Mouse (Mus musculus) embryonic facial prominence, embryonic 13.5 days (tissue): ENCODE results near the gene Ubb. TPM values are rescaled to one million over a fixed set of nuclear protein-coding genes. Genes with fewer than 3 reads are reported as not detected.

Experiments
- ATAC-seq: fragments of 200-750 bp; cut with Nextera tagmentation; 2 replicates; pipeline ENCODE4 v1.8.0; 2017; ENCODE audit warnings: low read depth; ENCODE audit not compliant: insufficient number of reproducible peaks, insufficient read depth, low FRiP score, low TSS enrichment
- H3K27ac ChIP-seq: fragments of 300-500 bp; sonication (generic); 2 replicates; pipeline ENCODE4 v1.5.1; 2015; ENCODE audit warnings: moderate library complexity, mild to moderate bottlenecking, inconsistent platforms
- H3K27me3 ChIP-seq: fragments of 300-500 bp; sonication (generic); 2 replicates; pipeline ENCODE4 v1.6.1; 2015; ENCODE audit warnings: mild to moderate bottlenecking, inconsistent platforms
- H3K36me3 ChIP-seq: fragments of 300-500 bp; sonication (generic); 2 replicates; pipeline ENCODE4 v1.6.1; 2015; ENCODE audit warnings: mild to moderate bottlenecking, inconsistent platforms
- H3K4me1 ChIP-seq: fragments of 300-500 bp; sonication (generic); 2 replicates; pipeline ENCODE4 v1.6.1; 2015; ENCODE audit warnings: inconsistent platforms
- H3K4me2 ChIP-seq: fragments of 300-500 bp; sonication (generic); 2 replicates; pipeline ENCODE4 v1.6.1; 2015; ENCODE audit warnings: moderate library complexity, mild to moderate bottlenecking, inconsistent platforms
- H3K4me3 ChIP-seq: fragments of 300-500 bp; sonication (generic); 2 replicates; pipeline ENCODE4 v1.5.1; 2015; ENCODE audit warnings: mild to moderate bottlenecking, inconsistent platforms
- H3K9ac ChIP-seq: fragments of 300-500 bp; sonication (generic); 2 replicates; pipeline ENCODE4 v1.6.1; 2015; ENCODE audit warnings: mild to moderate bottlenecking, inconsistent platforms
- H3K9me3 ChIP-seq: fragments of 300-500 bp; sonication (generic); 2 replicates; pipeline ENCODE4 v1.6.1; 2016; ENCODE audit warnings: inconsistent platforms
- WGBS: fragments of 180-500 bp; shearing (Covaris S2); methylation state at CpG from one replicate; pipeline ENCODE4 v1.1.7; 2015; ENCODE audit warnings: mixed read lengths; 5-methylcytosine and 5-hydroxymethylcytosine counted together
- polyA plus RNA-seq: library from polyadenylated mRNA; unstranded; fragments of >200 nt; fragmentation: Nextera tagmentation; extraction: Ambion mirVana; gene quantifications from 2 replicates; pipeline ENCODE4 v1.2.1, GENCODE M21; 2015

Gene Ubb
- polyA plus RNA-seq, 1 experiment from 2014 or later, result 3,547 TPM

GRCm38 (mm10) chr11:62565747-62566146 lies 14.8 kb downstream of the Ubb start:
- Histone ChIP-seq H3K4me3 (no peak overlapping the region), H3K9ac (no peak overlapping the region), H3K27ac (no peak overlapping the region), H3K36me3 (no peaks in the 10 kb centered on the region), H3K4me1 (no peaks in the 10 kb centered on the region), H3K27me3 (no peaks in the 10 kb centered on the region), H3K4me2 (no peak overlapping the region), H3K9me3 (no peaks in the 10 kb centered on the region)
- ATAC-seq, result no peak
- WGBS, result 57% methylated on average over 7 of the region's 7 CpGs

DNA sequence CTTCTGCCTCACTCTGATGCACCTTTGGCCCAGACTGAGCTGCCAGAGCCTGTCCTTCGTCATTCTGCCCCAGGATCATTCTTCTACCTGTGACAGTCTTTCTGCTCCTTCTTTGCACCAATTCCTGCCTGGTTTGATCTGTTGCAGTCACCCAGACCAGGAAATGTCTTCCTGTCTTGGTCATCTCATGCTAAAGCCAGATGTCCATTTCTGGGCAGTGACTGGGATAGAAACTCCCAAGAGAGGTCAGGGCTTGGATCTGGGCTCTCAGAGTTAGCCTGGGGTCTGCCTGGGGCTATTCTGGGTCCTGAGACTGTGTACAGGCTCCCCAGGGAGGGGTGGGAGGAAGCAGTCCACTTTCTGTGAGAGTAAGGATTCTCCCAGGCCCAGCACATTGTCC lies 15.2 kb downstream of the Ubb start:
- no peak overlapping the region for H3K27ac ChIP-seq
- no peaks in the 10 kb centered on the region for H3K9me3 ChIP-seq
- H3K4me1 ChIP-seq, result no peaks in the 10 kb centered on the region
- no peaks in the 10 kb centered on the region for H3K27me3 ChIP-seq
- no peak for ATAC-seq
- H3K9ac ChIP-seq, result no peak overlapping the region
- 44% methylated on average over 1 of the region's 1 CpGs for WGBS
- no peak overlapping the region for H3K4me2 ChIP-seq
- H3K4me3 ChIP-seq, result no peak overlapping the region
- no peaks in the 10 kb centered on the region for H3K36me3 ChIP-seq

GRCm38 (mm10) chr11:62568300-62568699 lies 17.3 kb downstream of the Ubb start:
- ATAC-seq, result no peak
- Histone ChIP-seq H3K4me1 (no peaks in the 10 kb centered on the region), H3K9me3 (no peaks in the 10 kb centered on the region), H3K27me3 (no peaks in the 10 kb centered on the region), H3K9ac (no peak overlapping the region), H3K4me2 (no peak overlapping the region), H3K27ac (no peak overlapping the region), H3K4me3 (no peak overlapping the region), H3K36me3 (no peaks in the 10 kb centered on the region)
- 64% methylated on average over 3 of the region's 3 CpGs for WGBS

GRCm38 (mm10) chr11:62573959-62574702 lies 23.2 kb downstream of the Ubb start, which contains the start of gene Trpv2:
Gene Trpv2, plus strand, starts transcription at chr11:62574486.
- no peak for ATAC-seq
- peak within 1 kb of the TSS; percentile 70; the same call in 1 of the 2 replicates for H3K9ac ChIP-seq
- H3K36me3 ChIP-seq, result no peaks in the 10 kb centered on the region
- 74% methylated on average over 6 of the region's 6 CpGs for WGBS
- H3K27me3 ChIP-seq, result peaks cover 9% of the 10 kb centered on the region; the same call in 1 of the 2 replicates
- H3K27ac ChIP-seq, result no peak within 1 kb of the TSS
- peaks cover 14% of the 10 kb centered on the region for H3K4me1 ChIP-seq
- H3K4me3 ChIP-seq, result peak within 1 kb of the TSS; percentile 50
- H3K9me3 ChIP-seq, result no peaks in the 10 kb centered on the region
- peak within 1 kb of the TSS; percentile 92 for H3K4me2 ChIP-seq

GRCm38 (mm10) chr11:62574703-62575085 lies 23.7 kb downstream of the Ubb start:
- H3K27me3 ChIP-seq, result peaks cover 9% of the 10 kb centered on the region; the same call in 1 of the 2 replicates
- no peaks in the 10 kb centered on the region for H3K36me3 ChIP-seq
- H3K4me2 ChIP-seq, result no peak overlapping the region
- no peak overlapping the region for H3K4me3 ChIP-seq
- no peak overlapping the region for H3K9ac ChIP-seq
- peaks cover 14% of the 10 kb centered on the region for H3K4me1 ChIP-seq
- no peaks in the 10 kb centered on the region for H3K9me3 ChIP-seq
- no peak overlapping the region for H3K27ac ChIP-seq
- no peak for ATAC-seq
- 80% methylated on average over 4 of the region's 4 CpGs for WGBS

DNA sequence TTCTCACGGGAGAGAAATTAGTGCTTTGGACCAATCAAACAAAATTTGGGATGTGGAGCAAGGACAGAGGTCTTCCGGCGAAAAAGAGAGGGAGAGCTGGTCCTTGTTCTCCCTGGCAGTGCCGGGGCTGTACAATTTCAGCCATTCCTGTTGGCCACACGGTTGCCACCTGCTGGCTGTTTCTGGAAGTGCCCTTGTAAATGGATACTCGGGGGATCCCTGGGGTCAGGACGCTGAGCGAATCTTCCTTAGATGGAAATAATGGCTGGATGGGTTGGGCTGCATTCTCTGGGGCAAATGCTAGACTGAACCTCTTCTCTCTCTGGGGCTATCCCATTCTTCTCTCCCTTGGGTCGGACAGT lies 24.3 kb downstream of the Ubb start:
- peaks cover 9% of the 10 kb centered on the region; the same call in 1 of the 2 replicates for H3K27me3 ChIP-seq
- peak overlapping the region; percentile 92 for H3K4me2 ChIP-seq
- under 1% methylated on average over 9 of the region's 9 CpGs for WGBS
- no peaks in the 10 kb centered on the region for H3K36me3 ChIP-seq
- no peaks in the 10 kb centered on the region for H3K9me3 ChIP-seq
- ATAC-seq, result 0 out of 2 replicates have a peak, but pooled peaks have one; percentile 41
- H3K9ac ChIP-seq, result peak overlapping the region; percentile 70
- peak overlapping the region; percentile 50 for H3K4me3 ChIP-seq
- no peak overlapping the region for H3K27ac ChIP-seq
- peaks cover 14% of the 10 kb centered on the region for H3K4me1 ChIP-seq

GRCm38 (mm10) chr11:62575659-62576438 lies 24.9 kb downstream of the Ubb start:
- no peaks in the 10 kb centered on the region for H3K36me3 ChIP-seq
- 6% methylated on average over 27 of the region's 27 CpGs for WGBS
- peak overlapping the region; percentile 50 for H3K4me3 ChIP-seq
- peaks cover 14% of the 10 kb centered on the region for H3K4me1 ChIP-seq
- H3K27me3 ChIP-seq, result peaks cover 9% of the 10 kb centered on the region; the same call in 1 of the 2 replicates
- peak overlapping the region; percentile 70 for H3K9ac ChIP-seq
- no peaks in the 10 kb centered on the region for H3K9me3 ChIP-seq
- 0 out of 2 replicates have a peak, but pooled peaks have one; percentile 40 for ATAC-seq
- H3K4me2 ChIP-seq, result peak overlapping the region; percentile 92
- no peak overlapping the region for H3K27ac ChIP-seq

DNA sequence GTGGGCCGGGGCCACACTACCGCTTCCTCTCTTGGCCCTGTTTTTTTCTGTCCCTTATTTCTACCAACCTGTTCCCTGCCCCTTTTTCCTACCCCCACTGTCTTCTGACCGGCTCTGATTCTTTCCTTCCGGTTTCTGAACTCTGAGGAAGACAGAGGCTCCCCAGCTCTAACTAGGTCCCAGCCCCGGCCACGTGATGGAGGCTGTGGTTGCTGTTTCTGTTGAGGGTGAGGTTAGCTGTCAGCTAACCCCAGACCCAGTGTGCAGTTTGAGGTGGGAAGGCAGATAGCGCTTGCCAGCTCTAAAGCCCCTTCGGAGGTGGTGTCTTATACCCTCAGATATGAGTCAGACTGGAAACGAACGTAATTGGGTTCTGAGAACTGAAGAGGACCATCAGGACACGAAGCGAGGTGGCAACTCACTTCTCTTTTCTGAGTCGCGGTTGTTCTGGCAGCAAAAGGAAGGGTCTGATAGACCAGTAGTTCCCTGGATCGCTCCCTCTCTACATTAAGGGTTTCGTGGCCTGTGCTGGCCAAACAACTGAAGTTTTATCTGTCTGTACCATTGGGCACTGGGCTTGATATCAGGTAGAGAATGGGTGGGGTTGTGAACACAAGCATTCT lies 25.7 kb downstream of the Ubb start:
- Histone ChIP-seq H3K27me3 (peaks cover 9% of the 10 kb centered on the region; the same call in 1 of the 2 replicates), H3K4me3 (peak overlapping the region; percentile 50), H3K9ac (peak overlapping the region; percentile 70; the same call in 1 of the 2 replicates)

GRCm38 (mm10) chr11:62583031-62583430 lies 32.1 kb downstream of the Ubb start:
- ATAC-seq, result no peak
- no peak overlapping the region for H3K4me3 ChIP-seq
- no peaks in the 10 kb centered on the region for H3K36me3 ChIP-seq
- H3K27me3 ChIP-seq, result 0 out of 2 replicates have a peak, but pooled peaks cover 1% of the 10 kb centered on the region
- H3K4me2 ChIP-seq, result no peak overlapping the region
- no peak overlapping the region for H3K27ac ChIP-seq
- H3K9ac ChIP-seq, result no peak overlapping the region
- 78% methylated on average over 6 of the region's 6 CpGs for WGBS
- no peaks in the 10 kb centered on the region for H3K9me3 ChIP-seq
- no peaks in the 10 kb centered on the region for H3K4me1 ChIP-seq

More for the DNA sequence above, 25.7 kb downstream of the Ubb start:
- H3K9me3 ChIP-seq, result no peaks in the 10 kb centered on the region
- H3K4me1 ChIP-seq, result peaks cover 14% of the 10 kb centered on the region
- WGBS, result 55% methylated on average over 16 of the region's 16 CpGs
- H3K36me3 ChIP-seq, result no peaks in the 10 kb centered on the region
- ATAC-seq, result no peak
- H3K27ac ChIP-seq, result 0 out of 2 replicates have a peak overlapping the region, but pooled peaks have one; percentile 28
- peak overlapping the region; percentile 92 for H3K4me2 ChIP-seq

- H3K4me3 ChIP-seq, result no peak overlapping the region
- H3K4me2 ChIP-seq, result no peak overlapping the region
- H3K9me3 ChIP-seq, result no peaks in the 10 kb centered on the region
- no peaks in the 10 kb centered on the region for H3K36me3 ChIP-seq
- H3K27me3 ChIP-seq, result no peaks in the 10 kb centered on the region
- H3K4me1 ChIP-seq, result peaks cover 3% of the 10 kb centered on the region; the same call in 1 of the 2 replicates
- H3K27ac ChIP-seq, result no peak overlapping the region
- no peak for ATAC-seq
- WGBS, result 76% methylated on average over 9 of the region's 9 CpGs
- no peak overlapping the region for H3K9ac ChIP-seq
Observed at GRCm38 (mm10) chr11:62584671-62585206, 33.8 kb downstream of the Ubb start.

DNA sequence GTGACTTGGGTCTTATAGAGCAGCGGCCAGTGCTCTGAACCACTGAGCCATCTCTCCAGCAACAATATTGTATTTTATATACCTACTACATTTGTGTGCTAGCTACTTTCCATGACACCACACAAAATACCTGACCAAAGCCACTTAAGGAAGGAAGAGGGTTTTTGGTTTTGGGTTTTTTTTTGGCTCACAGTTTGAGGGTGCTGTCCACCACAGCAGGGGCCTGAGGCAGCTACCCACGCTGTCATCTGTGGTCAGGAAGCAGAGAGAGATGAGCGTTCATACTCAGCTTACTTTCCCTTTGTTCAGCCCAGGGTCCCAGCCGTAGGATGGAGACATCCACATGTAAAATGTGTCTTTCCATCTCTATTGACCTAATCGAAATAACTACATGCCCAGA lies 36.1 kb downstream of the Ubb start:
- Histone ChIP-seq H3K4me2 (no peak overlapping the region), H3K27me3 (no peaks in the 10 kb centered on the region), H3K9ac (no peak overlapping the region), H3K4me3 (no peak overlapping the region), H3K4me1 (peaks cover 3% of the 10 kb centered on the region; the same call in 1 of the 2 replicates), H3K27ac (no peak overlapping the region), H3K9me3 (no peaks in the 10 kb centered on the region), H3K36me3 (no peaks in the 10 kb centered on the region)
- no peak for ATAC-seq
- WGBS, result 84% methylated on average over 5 of the region's 5 CpGs
